Mouse (Mus musculus): ENCODE data around the gene Bola3.

Gene Bola3

GRCm38 (mm10) chr6:83347916-83348315 is 1.0 kb upstream of the Bola3 start:
- DNase-seq (ENCODE audit: low spot score in 2 of 2) = no peak

DNA sequence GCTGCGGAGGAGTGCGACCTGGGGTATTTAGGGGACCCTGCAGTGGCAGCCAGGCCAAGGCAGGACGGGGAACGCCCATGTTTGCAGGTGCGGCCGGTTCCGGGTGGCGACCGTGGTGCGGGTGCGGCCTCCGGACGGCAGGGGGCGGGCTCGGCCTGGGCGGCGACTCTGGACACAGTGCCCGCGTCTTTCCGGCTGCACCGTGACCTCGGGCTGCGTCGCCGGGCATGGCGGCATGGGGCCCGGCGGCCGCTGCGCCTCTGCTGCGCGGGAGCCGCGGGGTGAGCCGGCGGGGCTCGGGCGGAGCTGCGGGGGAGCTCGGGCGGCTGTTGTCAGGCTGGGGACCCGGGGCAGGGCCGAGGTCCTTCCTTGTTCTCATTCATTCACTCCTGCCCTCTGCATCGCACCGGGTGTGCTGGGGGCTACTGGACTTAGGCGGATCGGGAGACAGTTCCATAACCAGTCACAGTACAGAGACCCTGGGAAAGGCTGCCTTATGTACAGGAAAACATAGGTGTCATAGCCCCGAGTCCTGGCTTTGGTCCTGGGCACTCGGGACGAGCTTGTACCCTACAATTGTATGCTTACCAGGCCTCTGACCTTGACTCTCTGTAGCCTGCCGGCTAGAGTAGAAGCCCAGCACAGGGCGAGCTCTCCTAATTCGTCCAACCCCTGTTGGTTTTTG is 469 bp downstream of the Bola3 start:
- DNase-seq (ENCODE audit: low spot score in 2 of 2) = peak; percentile 90 to 91

GRCm38 (mm10) chr6:83350172-83350571 is 1.2 kb downstream of the Bola3 start:
- DNase-seq (ENCODE audit: low spot score in 2 of 2) = no peak

- DNase-seq (ENCODE audit: low spot score in 2 of 2) = no peak
Observed at GRCm38 (mm10) chr6:83350851-83351405, 2.0 kb downstream of the Bola3 start.

GRCm38 (mm10) chr6:83351490-83352160 is 2.7 kb downstream of the Bola3 start:
- DNase-seq (ENCODE audit: low spot score in 2 of 2) = no peak

GRCm38 (mm10) chr6:83352666-83353410 is 3.9 kb downstream of the Bola3 start:
- DNase-seq (ENCODE audit: low spot score in 2 of 2) = no peak

DNA sequence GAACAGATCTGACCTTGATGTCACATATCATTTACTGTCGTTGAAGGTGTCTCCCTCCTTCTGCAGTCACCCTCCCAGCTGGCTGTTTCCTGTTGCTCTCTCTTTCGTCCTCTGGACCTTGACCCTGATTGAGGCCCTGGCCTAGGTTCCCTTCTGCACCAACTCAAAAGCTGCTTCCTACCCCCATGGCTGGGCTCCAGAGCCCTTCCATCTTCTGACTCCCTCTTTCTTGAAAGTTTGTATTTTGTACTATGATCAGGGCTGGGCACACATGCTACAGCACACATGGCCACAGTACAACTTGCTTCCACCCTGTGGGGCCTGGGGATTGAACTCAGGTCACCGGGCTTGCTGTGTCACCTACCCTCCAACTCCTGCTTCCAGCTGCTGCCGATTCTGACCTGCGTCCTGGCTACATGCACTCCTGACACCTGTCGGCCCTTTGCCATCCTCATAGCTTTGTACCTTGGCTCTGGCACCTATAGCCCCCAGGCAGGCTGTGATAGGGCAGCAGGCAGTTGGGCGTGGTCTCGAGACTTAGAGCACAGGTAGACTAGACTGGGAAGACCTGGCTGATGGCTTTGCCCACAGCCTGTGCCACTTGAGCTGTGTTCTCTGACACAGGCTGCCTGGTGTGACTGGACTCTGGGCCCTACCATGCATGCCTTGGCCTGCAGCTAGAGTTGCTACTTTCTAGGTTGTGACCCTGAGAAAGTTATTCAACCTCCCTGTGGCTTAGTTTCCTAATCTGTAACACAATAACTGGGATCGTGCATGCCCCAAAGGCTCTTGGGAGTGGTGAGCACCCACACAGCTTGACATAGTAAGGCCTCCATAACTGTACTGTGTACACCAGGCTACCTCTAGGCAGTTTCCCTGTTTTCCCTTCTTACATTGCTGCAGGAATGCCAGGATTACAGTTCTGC is 6.2 kb downstream of the Bola3 start:
- DNase-seq (ENCODE audit: low spot score in 2 of 2) = no peak

- peak; percentile 79 for DNase-seq (ENCODE audit: low spot score in 2 of 2)
Observed at GRCm38 (mm10) chr6:83356569-83357138, 7.7 kb downstream of the Bola3 start.

DNA sequence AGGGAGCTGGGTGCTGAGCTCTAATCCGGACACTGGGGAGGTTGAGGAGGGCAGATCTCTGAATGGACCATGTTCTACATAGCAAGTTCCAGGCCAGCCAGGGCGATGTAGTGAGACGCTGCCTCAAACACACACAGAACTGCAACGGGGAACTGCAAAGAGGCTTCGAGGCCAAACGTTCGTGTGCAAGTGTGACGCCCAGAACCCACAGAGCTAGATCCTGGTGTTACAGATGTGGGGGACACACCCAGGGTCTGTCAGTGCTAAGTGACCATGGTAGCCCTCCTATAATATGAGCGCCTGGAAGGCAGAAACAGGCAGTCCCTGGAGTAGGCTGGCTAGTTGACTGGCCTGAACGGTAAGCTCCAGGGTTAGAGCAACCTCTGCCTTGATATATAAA is 8.5 kb downstream of the Bola3 start:
- DNase-seq (ENCODE audit: low spot score in 2 of 2) = no peak

DNA sequence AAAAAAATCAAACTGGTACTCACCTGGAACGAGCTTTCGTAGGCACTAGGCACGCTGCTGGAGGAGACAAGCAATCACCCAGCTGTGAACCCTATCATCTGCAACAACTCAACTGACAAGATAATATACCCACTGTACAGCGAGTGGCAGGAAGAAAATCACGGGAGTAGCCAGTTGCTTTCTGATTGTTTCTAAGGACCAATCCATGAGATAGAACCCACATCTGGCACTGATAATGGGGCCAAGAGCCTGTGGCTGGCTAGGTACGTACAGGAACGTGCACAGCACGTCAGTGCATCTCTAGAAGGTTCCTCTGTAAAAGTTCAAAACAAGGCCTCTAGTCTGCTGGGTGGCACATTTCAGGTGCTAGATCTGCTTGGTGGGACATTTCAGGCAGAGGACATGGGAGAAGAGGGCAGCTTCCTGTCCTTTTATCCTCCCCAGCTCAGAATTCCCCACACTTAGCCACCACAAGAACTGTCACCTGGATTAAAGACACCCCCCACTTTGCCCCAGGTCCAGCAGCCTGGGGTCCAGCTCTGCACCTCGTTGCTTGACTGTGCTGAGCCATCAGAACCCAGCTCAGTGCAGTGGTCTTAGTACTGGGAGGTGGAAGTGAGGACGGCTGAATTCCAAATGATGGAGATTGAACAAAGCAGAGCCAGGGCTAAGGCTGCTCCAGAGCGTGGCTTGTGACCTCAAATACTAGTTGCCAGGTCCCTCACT is 12.7 kb downstream of the Bola3 start:
- no peak for DNase-seq (ENCODE audit: low spot score in 2 of 2)

DNA sequence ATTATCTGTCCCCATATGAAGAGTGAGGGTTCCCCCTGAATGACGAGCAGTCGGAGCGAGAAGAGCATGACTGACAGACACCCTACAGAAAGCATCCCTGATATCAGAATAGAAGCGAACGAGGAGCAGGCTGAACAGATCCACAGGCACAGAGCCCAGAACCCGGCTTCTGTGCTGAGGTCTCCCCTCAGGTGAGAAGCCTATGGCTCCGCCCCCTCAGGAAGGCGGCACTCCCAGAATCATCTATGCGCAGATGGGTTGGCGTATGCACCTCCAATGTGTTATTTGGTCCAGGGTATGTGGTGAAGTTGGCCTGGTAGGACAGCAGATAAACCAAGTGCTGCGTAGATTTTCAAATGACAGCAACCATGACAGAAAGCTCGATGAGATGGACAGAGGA is 14.1 kb downstream of the Bola3 start:
- DNase-seq (ENCODE audit: low spot score in 2 of 2) = no peak

DNA sequence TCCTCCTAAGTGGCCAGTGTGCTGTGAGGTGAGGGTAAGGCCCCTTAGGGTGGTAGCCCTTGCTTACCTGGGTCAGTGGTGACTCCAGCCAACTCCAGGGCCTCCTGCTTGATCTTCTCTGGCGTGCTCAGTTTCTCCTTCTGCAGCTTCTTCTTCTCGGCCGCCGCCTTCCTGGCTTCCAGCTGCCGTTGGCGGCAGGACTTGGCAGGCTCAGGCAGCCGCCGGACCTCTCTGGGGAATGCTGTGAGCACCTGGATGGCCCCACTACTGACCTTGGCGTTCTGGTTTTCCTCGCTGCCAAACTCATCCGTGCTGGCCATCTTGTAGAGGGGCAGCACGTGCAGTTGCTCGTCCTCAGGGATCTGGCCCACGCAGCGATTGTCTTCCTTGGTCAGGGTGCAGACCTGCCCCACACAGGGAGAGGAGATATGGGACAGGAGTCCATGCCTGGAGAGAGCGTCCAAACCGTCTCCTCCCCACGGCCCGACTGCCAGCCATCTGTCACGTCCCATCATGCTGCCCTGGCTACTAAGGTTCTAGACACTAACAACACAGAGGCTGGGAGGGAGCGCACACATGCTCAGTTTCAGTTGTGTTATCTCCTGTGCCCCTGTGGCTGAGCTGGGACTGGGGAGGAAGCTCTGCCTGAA is 21.5 kb downstream of the Bola3 start:
- no peak for DNase-seq (ENCODE audit: low spot score in 2 of 2)

GRCm38 (mm10) chr6:83371350-83371749 is 22.4 kb downstream of the Bola3 start:
- no peak for DNase-seq (ENCODE audit: low spot score in 2 of 2)

DNA sequence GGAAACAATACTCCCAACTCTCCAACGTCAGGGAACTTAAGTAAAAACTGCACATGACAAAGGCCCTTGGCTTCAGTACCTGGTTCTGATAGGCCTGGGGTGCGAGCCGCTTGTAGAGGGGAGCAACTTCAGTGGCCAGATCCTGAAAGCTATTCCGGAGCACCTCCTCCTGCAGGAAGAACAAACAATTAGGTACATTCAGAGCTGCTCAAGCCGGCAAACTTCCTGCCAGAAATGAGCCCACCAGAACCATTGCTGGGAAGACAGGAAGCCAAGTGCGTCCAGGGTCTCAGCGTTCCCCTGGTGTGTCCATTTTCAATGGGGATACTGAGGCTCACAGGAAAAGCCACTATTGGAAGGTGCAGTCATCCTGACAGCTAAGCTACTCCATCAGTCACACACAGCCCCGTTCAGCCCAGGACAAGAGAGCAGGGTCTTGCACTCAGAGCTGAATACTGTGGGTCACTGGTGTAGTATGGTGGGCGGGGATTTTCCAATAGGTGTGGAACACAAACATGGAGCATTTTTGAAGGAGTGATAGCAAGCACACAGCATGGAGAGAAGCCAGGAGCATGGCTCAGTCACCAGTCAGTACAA is 24.9 kb downstream of the Bola3 start:
- no peak for DNase-seq (ENCODE audit: low spot score in 2 of 2)

DNA sequence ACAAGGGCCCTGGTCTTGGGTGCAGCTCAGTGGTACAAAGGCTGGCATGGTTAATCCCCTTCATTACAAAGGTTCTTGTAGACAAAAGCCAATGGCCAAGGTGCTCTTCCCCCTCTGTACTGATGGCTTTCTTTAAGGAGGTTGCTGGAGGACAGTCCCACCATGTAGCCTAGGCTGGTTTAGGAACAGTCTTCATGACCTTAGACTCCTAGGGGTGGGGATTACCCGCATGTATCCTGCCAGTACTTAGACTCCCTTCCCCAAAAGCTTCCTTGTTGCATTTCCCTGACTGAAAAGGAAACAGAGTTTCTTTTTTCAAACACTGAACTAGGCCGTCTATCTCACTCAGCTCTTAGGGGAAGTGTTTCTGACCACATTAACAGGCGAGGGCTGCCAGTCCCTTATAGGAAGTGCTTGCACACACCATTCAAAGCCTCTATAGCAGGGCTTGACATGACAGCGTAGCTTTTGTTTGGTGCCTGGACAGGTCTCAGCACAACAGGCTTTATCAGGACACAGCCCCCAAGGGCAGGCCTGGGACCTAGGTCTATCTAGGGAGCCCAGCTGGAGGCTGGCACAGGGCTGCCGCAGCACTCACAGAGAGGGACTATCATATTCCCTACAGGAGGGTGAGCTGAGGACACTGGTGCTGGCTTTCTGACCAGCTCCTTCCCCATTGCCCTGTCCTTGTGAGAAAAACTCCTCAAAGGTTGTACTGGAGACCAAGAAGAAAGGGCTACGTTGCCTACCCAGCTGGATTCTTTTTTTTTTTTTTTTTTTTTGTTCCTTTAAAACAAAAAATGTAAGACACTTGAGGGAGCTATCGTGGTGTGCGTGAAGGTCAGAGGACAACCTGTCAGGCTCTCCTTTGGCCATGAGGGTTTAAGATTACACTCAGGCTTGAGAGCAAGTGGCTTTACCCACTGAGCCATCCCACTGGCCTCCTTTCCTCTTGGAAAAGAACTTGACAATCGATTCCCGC is 32.9 kb downstream of the Bola3 start:
- DNase-seq (ENCODE audit: low spot score in 2 of 2) = no peak

DNA sequence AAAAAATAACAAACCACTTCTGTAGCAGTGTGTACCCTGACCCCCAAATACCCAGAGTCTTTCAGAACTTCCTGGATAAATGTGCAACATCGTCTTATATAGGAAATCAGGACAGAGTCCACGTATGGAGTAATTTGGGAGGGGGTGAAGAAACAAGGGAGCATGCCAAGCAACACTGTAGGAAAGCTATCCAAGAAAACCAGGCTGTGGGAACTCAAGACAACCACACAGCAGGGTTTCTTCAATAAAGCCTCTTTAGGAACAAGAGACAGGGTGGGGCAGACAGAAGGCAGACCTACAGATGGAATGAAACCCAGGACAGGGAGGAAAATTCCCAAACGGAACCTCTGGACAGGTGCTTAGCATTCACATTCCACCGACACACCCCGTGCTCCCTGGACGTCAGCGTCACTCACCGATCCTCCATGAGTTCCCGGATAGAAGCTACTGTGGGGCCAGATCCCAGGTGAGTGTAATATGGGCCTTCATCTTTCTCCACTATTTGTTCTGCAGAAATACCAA is 36.7 kb downstream of the Bola3 start:
- DNase-seq (ENCODE audit: low spot score in 2 of 2) = no peak

DNA sequence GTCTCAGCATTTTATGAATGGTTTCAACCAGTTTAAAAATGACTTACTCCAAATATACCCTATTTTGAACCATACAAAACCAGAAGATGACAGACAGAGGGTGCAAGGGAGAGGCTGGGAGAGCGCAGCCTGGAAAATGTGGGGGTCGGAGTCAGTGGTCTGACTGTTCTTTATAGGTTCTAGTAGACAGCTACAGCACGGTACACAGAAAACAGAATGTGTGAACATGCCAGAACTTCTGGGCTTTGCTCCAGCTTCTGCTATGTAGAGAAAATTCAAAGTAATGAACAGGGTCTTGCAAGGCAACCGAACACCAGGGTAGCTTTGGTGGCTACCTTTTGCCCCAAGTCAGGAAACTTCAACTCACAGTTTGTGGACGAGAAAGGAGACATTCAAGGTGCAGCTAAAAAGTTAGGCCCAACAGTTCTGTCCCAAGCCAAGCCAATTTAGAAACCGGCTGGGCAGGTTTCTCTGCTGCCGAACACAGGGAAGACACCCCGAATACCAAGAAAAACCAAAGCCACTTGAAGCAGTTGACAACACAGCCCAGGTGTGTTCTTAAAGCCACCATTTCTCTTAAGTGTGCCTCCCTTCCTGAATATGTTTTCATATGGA is 43.3 kb downstream of the Bola3 start:
- DNase-seq (ENCODE audit: low spot score in 2 of 2) = peak; percentile 23 to 48

GRCm38 (mm10) chr6:83394122-83394521 is 45.2 kb downstream of the Bola3 start:
- DNase-seq (ENCODE audit: low spot score in 2 of 2) = no peak

All from urinary bladder, postnatal 36 days (tissue).